Mouse (Mus musculus) bone marrow macrophage, adult 2 months (primary cell): ENCODE data around the gene Ripk1. TPM values are rescaled to one million over a fixed set of nuclear protein-coding genes. Genes with fewer than 3 reads are reported as not detected.
"Not testable (repeated sequence)": the region's sequence is repeated elsewhere in the genome, so short reads cannot be mapped to it uniquely, and the experiment has no call there.

Experiments used
- H3K27ac ChIP-seq: 2 replicates; pipeline ENCODE4 v1.5.1; 2012; ENCODE audit warnings: low read depth, low read length; ENCODE audit not compliant: insufficient read depth
- H3K4me1 ChIP-seq: 2 replicates; pipeline ENCODE4 v1.6.1; 2012; ENCODE audit warnings: low read length; ENCODE audit not compliant: control insufficient read depth, insufficient read depth
- H3K4me3 ChIP-seq: 2 replicates; pipeline ENCODE4 v1.5.1; 2012; ENCODE audit warnings: mild to moderate bottlenecking, low read length, moderate library complexity; ENCODE audit not compliant: insufficient read depth
- CTCF ChIP-seq: IDR thresholded peaks from 2 replicates; pipeline ENCODE4 v1.5.1; 2012; ENCODE audit warnings: low read depth, mild to moderate bottlenecking, low read length, moderate library complexity
- POLR2A ChIP-seq: IDR thresholded peaks from 2 replicates; pipeline ENCODE4 v1.6.1; 2012; ENCODE audit warnings: mild to moderate bottlenecking, low read depth, low read length, borderline replicate concordance
- polyA plus RNA-seq: library from polyadenylated mRNA; stranded (reverse); fragments of >200 nt; gene quantifications from 2 replicates; pipeline ENCODE4 v1.2.4, GENCODE M21; 2012; ENCODE audit not compliant: missing spikeins, insufficient read depth, insufficient read length

Gene Ripk1
- polyA plus RNA-seq, 1 experiment, result 63.4 TPM

- Histone ChIP-seq H3K4me3 (no peak overlapping the region), H3K27ac (no peak overlapping the region), H3K4me1 (peaks cover 27% of the 10 kb centered on the region)
- TF ChIP-seq POLR2A, result no peak
- no peak for TF ChIP-seq CTCF
Measured at GRCm38 (mm10) chr13:34053673-34054282, 51.6 kb downstream of the Ripk1 start.

- H3K4me3 ChIP-seq, result no peak overlapping the region
- H3K4me1 ChIP-seq, result peaks cover 27% of the 10 kb centered on the region
- TF ChIP-seq POLR2A, result no peak
- TF ChIP-seq CTCF, result no peak
- no peak overlapping the region for H3K27ac ChIP-seq
Measured at GRCm38 (mm10) chr13:34054391-34054790, 52.2 kb downstream of the Ripk1 start.

- no peak for TF ChIP-seq CTCF
- no peak for TF ChIP-seq POLR2A
- Histone ChIP-seq H3K4me1 (peaks cover 21% of the 10 kb centered on the region), H3K4me3 (no peak overlapping the region), H3K27ac (no peak overlapping the region)
Measured at GRCm38 (mm10) chr13:34054983-34055382, 52.8 kb downstream of the Ripk1 start.

GRCm38 (mm10) chr13:34057252-34057651 lies 55.1 kb downstream of the Ripk1 start:
- Histone ChIP-seq H3K27ac (no peak overlapping the region), H3K4me1 (peaks cover 3% of the 10 kb centered on the region; the same call in 1 of the 2 replicates), H3K4me3 (no peak overlapping the region)
- no peak for TF ChIP-seq POLR2A

GRCm38 (mm10) chr13:34060061-34060460 lies 57.9 kb downstream of the Ripk1 start:
- Histone ChIP-seq H3K4me3 (no peak overlapping the region), H3K27ac (no peak overlapping the region), H3K4me1 (peaks cover 5% of the 10 kb centered on the region)
- TF ChIP-seq CTCF (no peak), POLR2A (no peak)

- Histone ChIP-seq H3K27ac (no peak overlapping the region), H3K4me1 (peaks cover 5% of the 10 kb centered on the region), H3K4me3 (no peak overlapping the region)
- TF ChIP-seq POLR2A, result no peak
- TF ChIP-seq CTCF, result no peak
Measured at GRCm38 (mm10) chr13:34062466-34062865, 60.3 kb downstream of the Ripk1 start.

GRCm38 (mm10) chr13:34066351-34066750 lies 64.2 kb downstream of the Ripk1 start:
- Histone ChIP-seq H3K4me3 (no peak overlapping the region), H3K4me1 (peaks cover 5% of the 10 kb centered on the region), H3K27ac (no peak overlapping the region)
- TF ChIP-seq CTCF, result no peak
- no peak for TF ChIP-seq POLR2A

GRCm38 (mm10) chr13:34070296-34070695 lies 68.1 kb downstream of the Ripk1 start:
- Histone ChIP-seq H3K4me1 (no peaks in the 10 kb centered on the region), H3K4me3 (no peak overlapping the region), H3K27ac (no peak overlapping the region)
- TF ChIP-seq POLR2A (no peak), CTCF (no peak)

- Histone ChIP-seq H3K27ac (no peak overlapping the region), H3K4me3 (no peak overlapping the region), H3K4me1 (peaks cover 4% of the 10 kb centered on the region; the same call in 1 of the 2 replicates)
- TF ChIP-seq CTCF, result no peak
- no peak for TF ChIP-seq POLR2A
Measured at GRCm38 (mm10) chr13:34071836-34072235, 69.7 kb downstream of the Ripk1 start.

GRCm38 (mm10) chr13:34072847-34073246 lies 70.7 kb downstream of the Ripk1 start:
- H3K4me1 ChIP-seq, result peaks cover 7% of the 10 kb centered on the region; the same call in 1 of the 2 replicates
- no peak overlapping the region for H3K4me3 ChIP-seq
- no peak overlapping the region for H3K27ac ChIP-seq
- no peak for TF ChIP-seq CTCF

GRCm38 (mm10) chr13:34074441-34074840 lies 72.3 kb downstream of the Ripk1 start:
- not testable (repeated sequence) for H3K27ac ChIP-seq, H3K4me3 ChIP-seq
- H3K4me1 ChIP-seq, result peaks cover 13% of the 10 kb centered on the region

- H3K4me1 ChIP-seq, result peaks cover 13% of the 10 kb centered on the region
- H3K4me3 ChIP-seq, result not testable (repeated sequence)
Measured at GRCm38 (mm10) chr13:34075893-34076292, 73.7 kb downstream of the Ripk1 start.

More at GRCm38 (mm10) chr13:34075893-34076292, 73.7 kb downstream of the Ripk1 start:
- not testable (repeated sequence) for H3K27ac ChIP-seq
